In genomic region chr13:30185549-30185948, GRCm38 (mm10) we compare ENCODE assay signal across 17 mouse cellular contexts. TPM values are rescaled to one million over a fixed set of nuclear protein-coding genes. Genes with fewer than 3 reads are reported as not detected.
DNase-seq lines count a peak whose midpoint lies in the region; ATAC-seq and TF ChIP-seq lines count a peak whose summit lies in the region.
"Had no signal": no experiment of that assay in that cellular context is flagged by ENCODE, and none has a peak within 500 bp of the region (broad histone marks: within the 10 kb centered on the region; RNA-seq: fewer than 3 reads in every experiment).

No protein-coding gene starts in this region.

- WGBS in embryonic facial prominence, embryonic 14.5 days = 51% methylated on average over 6 of the region's 6 CpGs
- WGBS in neural tube, embryonic 13.5 days = 15% methylated on average over 6 of the region's 6 CpGs

- TF ChIP-seq POLR2A in cortical plate, adult 2 months (IDR thresholded peaks at IDR 0.05; ENCODE audit: extremely low read depth, insufficient read depth, low read length) = no peak

- H3K4me3 ChIP-seq in left cerebral cortex, adult 2 months = no peak overlapping the region
- no peak overlapping the region for H3K4me3 ChIP-seq in cortical plate, adult 2 months (ENCODE audit: insufficient read depth, low read length)
- H3K4me3 ChIP-seq in embryonic facial prominence, embryonic 14.5 days (ENCODE audit: low read depth, low read length) = no peak overlapping the region
- H3K4me3 ChIP-seq in neural tube, embryonic 13.5 days = no peak overlapping the region
- H3K4me3 ChIP-seq: forebrain, embryonic 12.5 days had no signal

- no peak for TF ChIP-seq CTCF in left cerebral cortex, adult 2 months (IDR thresholded peaks at IDR 0.05)
- no peak for TF ChIP-seq CTCF in cortical plate, adult 2 months (IDR thresholded peaks at IDR 0.05; ENCODE audit: extremely low read depth, insufficient read depth, low read length)

- no peak overlapping the region for H3K4me2 ChIP-seq in embryonic facial prominence, embryonic 14.5 days (ENCODE audit: low read depth, low read length)
- H3K4me2 ChIP-seq in neural tube, embryonic 13.5 days = no peak overlapping the region
- H3K4me2 ChIP-seq: forebrain, embryonic 12.5 days; liver, embryonic 11.5 days had no signal

- no peaks in the 10 kb centered on the region for H3K36me3 ChIP-seq in embryonic facial prominence, embryonic 14.5 days (ENCODE audit: control insufficient read depth, insufficient read depth, low read length)
- no peaks in the 10 kb centered on the region for H3K36me3 ChIP-seq in neural tube, embryonic 13.5 days
- H3K36me3 ChIP-seq: forebrain, embryonic 12.5 days had no signal

- intact Hi-C loops in left cerebral cortex, adult 2 months (cut with DNase I) = no loop called here
- intact Hi-C loops in left cerebral cortex, postnatal 36 days (cut with DNase I) = no loop called here

- no peak overlapping the region for H3K9ac ChIP-seq in embryonic facial prominence, embryonic 14.5 days (ENCODE audit: low read depth, low read length)
- no peak overlapping the region for H3K9ac ChIP-seq in neural tube, embryonic 13.5 days
- H3K9ac ChIP-seq: forebrain, embryonic 12.5 days had no signal

- H3K9me3 ChIP-seq in embryonic facial prominence, embryonic 14.5 days (ENCODE audit: control insufficient read depth, low read length) = no peaks in the 10 kb centered on the region
- no peaks in the 10 kb centered on the region for H3K9me3 ChIP-seq in neural tube, embryonic 13.5 days
- H3K9me3 ChIP-seq: forebrain, embryonic 12.5 days had no signal

- H3K27me3 ChIP-seq in embryonic facial prominence, embryonic 14.5 days (replicated peaks; ENCODE audit: control insufficient read depth, insufficient read depth, low read length) = no peaks in the 10 kb centered on the region
- no peaks in the 10 kb centered on the region for H3K27me3 ChIP-seq in neural tube, embryonic 13.5 days
- H3K27me3 ChIP-seq: forebrain, embryonic 12.5 days had no signal

- peaks cover 4% of the 10 kb centered on the region; the same call in 1 of the 2 replicates for H3K4me1 ChIP-seq in cortical plate, adult 2 months (ENCODE audit: control insufficient read depth, insufficient read depth, low read length)
- H3K4me1 ChIP-seq in embryonic facial prominence, embryonic 14.5 days (ENCODE audit: control insufficient read depth, insufficient read depth, low read length) = peaks cover 3% of the 10 kb centered on the region; the same call in 1 of the 2 replicates
- peaks cover 17% of the 10 kb centered on the region for H3K4me1 ChIP-seq in neural tube, embryonic 13.5 days (replicated peaks)

- ATAC-seq in embryonic facial prominence, embryonic 14.5 days (ENCODE audit: low read depth) = no peak
- peak; percentile 67 for ATAC-seq in neural tube, embryonic 13.5 days (ENCODE audit: low read depth)
- no peak for ATAC-seq in cerebellum, adult (ENCODE audit: insufficient number of reproducible peaks, low FRiP score, low TSS enrichment)

- peak overlapping the region; percentile 12; the same call in 1 of the 2 replicates for H3K27ac ChIP-seq in left cerebral cortex, adult 2 months
- H3K27ac ChIP-seq in cortical plate, adult 2 months (ENCODE audit: insufficient read depth, low read length) = 0 out of 2 replicates have a peak overlapping the region, but pooled peaks have one; percentile 43
- 0 out of 2 replicates have a peak overlapping the region, but pooled peaks have one; percentile 10 for H3K27ac ChIP-seq in embryonic facial prominence, embryonic 14.5 days (replicated peaks; ENCODE audit: low read depth, low read length)
- H3K27ac ChIP-seq in neural tube, embryonic 13.5 days (replicated peaks) = peak overlapping the region; percentile 42
- H3K27ac ChIP-seq: forebrain, embryonic 12.5 days; macrophage had no signal

- no peak for DNase-seq in left cerebral cortex, adult 2 months (ENCODE audit: extremely low spot score in 1 of 2, low spot score in 2 of 2)
- no peak for DNase-seq in left cerebral cortex, postnatal 36 days (ENCODE audit: low spot score in 2 of 2)
- DNase-seq in embryonic facial prominence, embryonic 14.5 days (ENCODE audit: low spot score) = no peak
- DNase-seq in testis, postnatal 10 days (ENCODE audit: low spot score) = no peak
- DNase-seq: cerebellum, postnatal 25 days; gastrocnemius, postnatal 14 days; kidney, adult 8-10 months; kidney, postnatal 4 days; lung, adult 2 months; spleen, adult 18-20 months; thymus, postnatal 25 days had no signal

RNA-seq across cellular contexts. Expression of gene Mboat1, which starts 49.3 kb away (rescaled TPM):
- under 1 TPM; 0.75 to 0.91 TPM for total RNA-seq in left cerebral cortex, adult 2 months (2021)
- total RNA-seq in left cerebral cortex, postnatal 36 days (2021) = 1 to 10 TPM in 1 of 2 experiments, under 1 TPM in 1; 0.75 to 1.1 TPM
- polyA plus RNA-seq in cortical plate, adult 2 months (2012; rRNA removed) = 2.8 and 3.2 TPM in 2 replicates
- 15.4 and 16.6 TPM in 2 replicates for polyA plus RNA-seq in embryonic facial prominence, embryonic 14.5 days (2014; fragmentation: Nextera tagmentation; extraction: Ambion mirVana)
- polyA plus RNA-seq in neural tube, embryonic 13.5 days (2015; fragmentation: Nextera tagmentation; extraction: Ambion mirVana) = 2.0 and 2.7 TPM in 2 replicates
